Mouse (Mus musculus): ENCODE measurements around the gene Bola3.
"Not testable (repeated sequence)": the region's sequence is repeated elsewhere in the genome, so short reads cannot be mapped to it uniquely, and the experiment has no call there.

Gene Bola3

GRCm38 (mm10) chr6:83348873-83349272 lies at the start of gene Bola3:
Gene Bola3 (plus strand): TSS chr6:83349147.
- no peak for DNase-seq

- DNase-seq = no peak
Observed at GRCm38 (mm10) chr6:83300447-83301229, 48.3 kb upstream of the Bola3 start.

- DNase-seq = no peak
Observed at GRCm38 (mm10) chr6:83301294-83301693, 47.7 kb upstream of the Bola3 start.

DNA sequence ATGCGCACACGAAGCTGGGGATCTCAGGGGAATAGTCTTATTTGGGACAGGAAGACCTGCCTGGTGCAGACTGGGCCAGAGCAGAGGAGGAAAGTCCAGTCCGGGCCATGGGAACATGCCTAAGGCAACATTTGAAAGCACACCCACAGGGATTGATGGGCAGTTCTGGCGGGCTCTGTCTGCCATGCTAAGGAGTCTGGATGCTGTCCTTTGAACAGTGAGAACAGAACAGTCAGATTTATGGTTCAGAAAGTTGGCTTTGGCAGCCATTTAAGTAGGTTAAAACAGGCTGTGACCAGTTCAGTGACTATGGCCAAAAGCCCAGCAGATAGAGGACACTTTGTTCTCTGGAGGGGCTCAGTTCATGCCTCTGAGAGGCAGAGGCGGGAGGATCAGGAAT lies 46.7 kb upstream of the Bola3 start:
- peak; percentile 22 to 25 for DNase-seq

DNA sequence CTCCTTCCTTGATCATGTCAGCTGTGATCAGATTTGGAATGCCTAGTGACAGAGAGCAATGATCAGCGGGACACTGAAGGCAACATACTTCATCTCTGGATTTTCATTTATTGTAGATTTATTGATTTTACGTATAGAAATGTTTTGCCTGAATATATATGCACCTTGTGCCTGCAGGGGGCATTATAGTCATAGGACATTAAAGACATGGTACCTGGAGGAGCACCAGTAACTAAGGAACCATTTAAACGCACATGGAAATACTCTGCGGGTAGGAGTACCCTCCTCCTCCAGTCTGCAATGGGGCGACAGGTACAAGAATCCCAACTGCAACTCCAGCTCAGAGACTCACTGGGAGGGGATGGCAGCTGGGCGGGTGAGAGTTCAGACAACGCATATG lies 39.9 kb upstream of the Bola3 start:
- no peak for DNase-seq

DNA sequence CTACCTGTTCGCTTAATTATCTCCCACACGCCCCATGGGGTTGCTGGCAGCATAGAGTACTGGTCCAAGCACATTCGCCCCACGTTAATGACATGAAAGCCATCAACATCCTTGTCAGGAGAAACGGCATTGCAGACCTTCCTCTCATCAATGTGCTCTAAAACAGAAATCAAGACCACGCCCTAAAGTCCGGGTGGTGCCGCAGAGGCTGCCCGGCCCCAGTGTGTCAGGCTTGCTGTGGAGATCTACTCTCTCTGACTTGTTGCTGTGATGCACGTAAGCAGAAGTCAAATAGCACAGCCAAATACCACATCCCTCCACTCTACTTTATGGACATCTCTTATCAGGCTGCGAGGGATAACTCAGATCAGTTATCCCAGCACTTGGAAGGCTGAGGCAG lies 37.7 kb upstream of the Bola3 start:
- DNase-seq = no peak

- peak in 1 of 2 experiments; percentile 20 for DNase-seq
Observed at GRCm38 (mm10) chr6:83312021-83312420, 36.9 kb upstream of the Bola3 start.

GRCm38 (mm10) chr6:83312514-83312913 lies 36.4 kb upstream of the Bola3 start:
- DNase-seq = no peak

- DNase-seq = no peak
Observed at GRCm38 (mm10) chr6:83315293-83315692, 33.7 kb upstream of the Bola3 start.

- DNase-seq = peak in 1 of 2 experiments; percentile 17
Observed at GRCm38 (mm10) chr6:83316022-83316421, 32.9 kb upstream of the Bola3 start.

DNA sequence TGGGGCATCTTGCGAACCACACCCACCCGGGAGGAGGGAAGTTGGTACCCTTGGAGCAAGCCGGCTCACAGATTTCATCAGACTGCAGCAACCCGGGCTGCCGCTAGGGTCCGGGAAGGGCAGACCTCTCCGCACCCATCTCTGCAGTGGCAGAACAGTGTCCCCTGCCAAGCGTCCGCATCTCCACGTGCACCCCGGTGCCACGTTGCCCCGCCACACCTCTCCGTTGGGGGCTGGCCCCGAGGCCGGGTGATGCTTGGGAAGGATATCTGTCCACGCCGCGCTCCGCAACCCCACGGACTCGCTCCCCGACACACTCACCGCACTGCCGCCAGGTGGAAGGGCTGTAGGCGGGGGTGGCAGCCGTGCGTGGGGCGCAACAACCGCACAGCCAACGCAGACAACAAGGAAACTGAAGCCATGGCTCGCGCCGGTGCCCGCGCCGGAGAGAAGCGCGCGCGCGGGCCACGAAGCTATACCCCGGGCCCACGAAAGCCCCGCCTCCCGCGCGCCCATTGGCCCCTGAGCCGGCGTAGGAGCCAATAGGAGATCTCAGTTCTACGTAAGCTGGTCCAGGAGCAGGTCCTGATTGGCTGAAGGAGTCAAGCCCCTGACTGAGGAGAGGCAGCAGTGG lies 31.7 kb upstream of the Bola3 start:
- DNase-seq = peak; percentile 89 to 91

DNA sequence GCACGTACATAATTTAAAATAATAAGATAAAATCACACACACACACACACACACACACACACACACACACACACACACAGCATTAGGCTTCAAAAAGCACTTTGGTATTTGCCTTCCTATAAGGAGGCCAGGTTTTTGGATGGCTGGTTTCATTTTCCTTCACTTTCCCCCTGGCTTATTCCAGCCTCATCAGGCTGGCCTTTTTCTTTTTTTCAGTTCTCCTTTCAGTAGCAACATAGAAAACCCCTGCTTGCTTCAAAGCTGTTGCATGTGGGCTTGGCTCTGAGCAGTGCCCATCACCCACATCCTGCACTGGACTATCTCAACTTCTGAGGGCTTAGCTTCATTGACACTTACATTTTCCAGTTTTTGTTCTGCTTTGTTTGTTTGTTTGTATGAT lies 27.0 kb upstream of the Bola3 start:
- DNase-seq = no peak

DNA sequence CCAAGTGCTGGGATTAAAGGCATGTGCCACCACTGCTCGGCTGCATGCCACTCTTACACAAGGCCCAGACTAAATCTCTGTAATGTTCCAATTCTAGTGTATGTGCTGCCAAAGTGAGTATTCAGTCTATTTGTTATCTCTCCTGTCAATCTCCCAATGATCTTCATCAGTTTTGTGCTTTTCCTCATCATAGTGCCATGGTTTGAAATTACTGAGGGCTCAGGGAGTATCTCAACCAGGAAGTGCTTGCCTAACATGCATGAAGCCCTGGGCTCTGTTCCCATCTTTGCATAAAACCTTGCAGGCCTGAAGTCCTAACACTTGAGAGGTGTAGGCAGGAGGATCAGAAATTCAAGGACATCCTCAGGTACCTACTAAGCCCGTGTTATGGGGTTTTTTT lies 26.2 kb upstream of the Bola3 start:
- DNase-seq = no peak

DNA sequence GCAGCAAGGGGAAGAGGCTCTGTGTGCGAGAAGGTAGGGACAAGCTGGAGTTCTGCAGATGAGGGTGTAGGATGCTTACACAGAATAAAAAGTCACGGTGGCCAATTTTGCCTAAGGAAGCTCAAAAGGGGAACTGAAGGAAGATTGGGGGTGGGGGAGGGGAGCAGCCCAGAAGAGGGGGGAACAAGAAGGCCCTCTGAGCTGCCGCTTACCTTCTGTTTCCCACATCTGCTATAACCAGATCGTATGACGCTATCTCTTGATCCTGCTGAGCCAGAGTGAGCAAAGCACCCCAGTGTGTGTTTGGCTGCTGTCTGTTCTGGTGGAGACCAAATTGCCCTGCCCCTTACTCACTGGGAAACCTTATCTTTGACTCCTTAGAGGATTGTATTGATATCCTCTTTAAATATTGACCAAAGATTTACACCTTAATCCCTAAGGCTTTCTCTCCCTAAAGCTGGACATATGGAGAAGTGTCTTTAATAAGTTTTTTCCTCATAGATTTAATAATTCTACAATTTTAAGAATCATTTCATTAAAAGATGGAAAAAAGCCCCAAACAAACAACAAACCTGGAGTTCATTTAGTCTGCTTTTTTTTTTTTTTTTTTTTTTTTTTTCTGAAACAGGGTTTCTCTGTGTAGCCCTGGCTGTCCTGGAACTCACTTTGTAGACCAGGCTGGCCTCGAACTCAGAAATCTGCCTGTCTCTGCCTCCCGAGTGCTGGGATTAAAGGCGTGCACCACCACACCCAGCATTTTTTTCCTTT lies 25.1 kb upstream of the Bola3 start:
- no peak for DNase-seq

DNA sequence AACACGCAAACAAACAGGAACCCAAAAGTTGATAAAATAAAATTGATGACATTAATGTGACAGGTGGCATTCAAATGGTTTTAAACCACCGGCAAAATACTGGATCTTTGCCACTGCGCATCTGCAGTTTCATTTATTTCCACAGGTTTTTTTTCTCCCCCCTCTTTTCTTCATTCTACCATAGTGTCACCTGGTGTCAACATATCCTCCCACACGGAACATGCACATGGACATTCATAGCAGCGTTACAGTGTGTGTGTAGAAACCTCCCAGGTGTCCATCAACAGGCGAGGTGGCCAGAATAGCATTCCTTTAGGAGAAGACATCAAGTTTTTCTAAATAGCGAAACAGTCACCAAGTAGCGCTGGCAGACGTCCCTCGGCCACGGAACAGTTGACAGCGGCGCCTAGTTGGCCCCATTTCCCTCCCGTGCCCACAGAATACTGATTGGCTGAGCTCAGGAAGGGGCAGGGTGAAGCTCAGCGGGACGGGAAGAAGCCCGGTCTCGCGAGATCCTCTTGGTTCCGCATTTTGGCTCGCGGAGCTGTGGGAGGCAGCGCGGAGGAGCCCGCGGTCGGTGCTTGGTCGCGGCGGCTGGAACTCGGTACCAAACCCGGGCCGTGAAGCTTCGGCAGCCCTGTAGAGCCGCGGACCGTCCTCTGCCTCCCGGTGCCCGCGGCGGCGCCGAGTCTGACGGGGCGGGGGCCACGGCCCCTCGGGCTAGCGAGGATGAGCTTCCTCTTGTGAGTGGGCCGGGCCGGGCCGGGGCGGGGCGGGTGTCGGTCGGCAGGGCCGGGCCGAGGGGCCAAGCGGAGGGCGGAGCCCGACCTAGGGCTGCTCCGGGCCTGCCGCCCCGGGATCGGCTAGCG lies 23.2 kb upstream of the Bola3 start, which contains the start of the genes Mthfd2 and Mob1a:
Gene Mthfd2 (minus strand): TSS at position 384 of the 869 bp plus-strand sequence.
Gene Mob1a (plus strand): TSS at position 492 of the 869 bp plus-strand sequence.
- DNase-seq = peak; percentile 95 to 96

GRCm38 (mm10) chr6:83326394-83326736 lies 22.6 kb upstream of the Bola3 start:
- DNase-seq = no peak

- no peak for DNase-seq
Observed at GRCm38 (mm10) chr6:83326761-83327160, 22.2 kb upstream of the Bola3 start.

DNA sequence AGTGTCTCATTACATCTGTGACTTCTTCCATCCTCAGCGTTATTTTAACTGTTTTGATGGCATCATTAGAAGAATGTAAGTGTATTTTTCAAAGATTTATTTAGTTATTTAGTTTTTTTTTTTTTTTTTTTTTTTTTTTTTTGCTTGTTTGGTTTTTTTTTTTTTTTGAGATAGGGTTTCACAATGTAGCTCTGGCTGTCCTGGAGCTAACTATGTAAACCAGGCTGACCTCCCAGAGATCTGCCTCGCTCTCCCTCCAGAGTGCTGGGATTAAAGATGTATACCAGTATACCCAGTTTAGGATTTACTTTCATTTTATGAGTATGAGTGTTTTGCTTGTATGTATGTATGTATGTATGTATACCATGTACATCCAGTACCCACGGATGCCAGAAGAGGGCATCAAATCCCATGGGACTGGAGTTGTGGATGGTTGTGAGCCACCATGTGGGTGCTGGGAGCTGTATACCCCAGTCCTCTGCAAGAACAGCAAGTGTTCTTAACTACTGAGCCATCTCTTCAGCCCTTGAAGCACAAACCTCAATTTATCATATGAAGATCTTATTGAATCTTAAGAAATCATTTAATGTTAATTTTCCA lies 21.3 kb upstream of the Bola3 start:
- DNase-seq = no peak

- DNase-seq = no peak
Observed at GRCm38 (mm10) chr6:83341387-83341786, 7.6 kb upstream of the Bola3 start.

GRCm38 (mm10) chr6:83342957-83343356 lies 6.0 kb upstream of the Bola3 start:
- DNase-seq = no peak

GRCm38 (mm10) chr6:83345285-83345684 lies 3.7 kb upstream of the Bola3 start:
- DNase-seq = not testable (repeated sequence)

DNA sequence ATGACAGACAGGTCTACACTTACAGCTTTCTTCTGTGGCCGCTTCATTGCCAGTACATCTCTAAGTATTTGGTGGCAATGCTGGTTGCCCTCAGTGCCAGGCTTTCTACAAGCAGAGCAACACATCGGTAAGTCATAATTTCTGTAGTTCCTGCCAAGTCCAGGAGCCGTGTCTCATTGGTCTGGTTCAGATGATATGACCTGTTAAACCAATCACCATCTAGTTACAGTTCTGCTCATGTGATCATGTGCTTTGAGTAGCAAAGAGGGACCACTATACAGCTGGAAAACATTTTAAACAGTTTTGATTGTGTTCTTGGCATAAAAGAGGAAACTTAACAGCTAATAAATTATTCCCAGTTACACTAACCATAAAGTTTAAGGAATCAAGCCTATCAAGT lies 1.0 kb upstream of the Bola3 start:
- no peak for DNase-seq
